Mouse (Mus musculus) spleen, adult 18-20 months (tissue): ENCODE data around the gene Agr3.

Source experiments
- DNase-seq, 2 experiments: peaks; one replicate each; pipeline ENCODE4 v3.0.0; 2022; ENCODE audit warnings: mixed read lengths in 2 of 2

The Agr3 gene

DNA sequence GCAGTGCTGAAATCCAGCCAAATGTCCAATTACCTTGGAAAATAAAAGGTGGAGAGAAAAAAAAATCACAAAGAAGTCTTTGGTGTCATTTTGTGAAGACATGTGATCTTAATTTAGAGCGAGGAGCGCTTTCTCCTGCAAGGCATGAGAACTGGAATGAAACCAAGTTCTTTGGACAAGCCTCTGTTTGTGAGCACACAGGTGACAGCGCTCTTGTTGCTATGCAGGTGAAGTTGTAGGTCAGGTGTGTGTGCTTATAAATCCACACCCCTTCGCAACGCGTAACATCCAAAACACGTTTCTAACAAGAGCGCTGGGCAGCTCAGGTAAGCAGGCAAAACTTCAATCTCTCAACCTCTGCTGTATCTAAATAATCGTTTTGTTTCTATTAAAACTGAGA lies at the start of gene Agr3:
TSS of gene Agr3 (plus strand) at position 219 of the 400 bp plus-strand sequence.
- DNase-seq = no peak

DNA sequence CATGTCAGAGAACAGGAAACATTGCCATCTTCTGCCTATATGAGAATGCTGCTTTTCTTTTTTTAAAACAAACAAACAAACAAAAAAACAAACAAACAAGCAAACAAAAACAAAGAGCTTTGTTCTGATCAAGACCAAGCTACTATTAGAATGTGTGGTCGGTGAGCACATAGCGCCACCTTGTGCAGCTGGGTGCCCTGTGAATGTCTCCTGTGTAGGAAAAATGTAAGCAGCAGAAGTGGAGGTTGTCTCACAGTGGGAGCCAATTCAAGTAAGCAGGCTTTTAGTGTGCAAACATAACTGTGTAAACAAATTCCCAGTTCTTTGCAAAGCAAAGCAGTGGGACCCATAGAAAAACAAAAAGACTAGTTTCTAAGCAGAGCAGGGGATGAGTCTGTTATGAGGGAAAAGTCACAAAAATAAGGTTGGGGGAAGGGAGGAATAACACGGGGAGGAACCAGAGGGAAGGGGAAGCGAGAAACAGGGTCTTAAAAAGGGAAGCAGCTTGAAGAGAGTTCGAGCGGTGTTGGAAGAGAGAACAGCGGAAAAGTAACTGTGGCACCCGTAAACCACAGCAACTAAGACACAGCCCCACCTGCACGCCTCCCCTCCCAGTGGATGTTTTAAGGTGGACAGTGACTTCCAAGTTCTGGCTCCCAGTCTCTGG lies 40.4 kb upstream of the Agr3 start:
- DNase-seq = peak in 1 of 2 experiments; percentile 13

DNA sequence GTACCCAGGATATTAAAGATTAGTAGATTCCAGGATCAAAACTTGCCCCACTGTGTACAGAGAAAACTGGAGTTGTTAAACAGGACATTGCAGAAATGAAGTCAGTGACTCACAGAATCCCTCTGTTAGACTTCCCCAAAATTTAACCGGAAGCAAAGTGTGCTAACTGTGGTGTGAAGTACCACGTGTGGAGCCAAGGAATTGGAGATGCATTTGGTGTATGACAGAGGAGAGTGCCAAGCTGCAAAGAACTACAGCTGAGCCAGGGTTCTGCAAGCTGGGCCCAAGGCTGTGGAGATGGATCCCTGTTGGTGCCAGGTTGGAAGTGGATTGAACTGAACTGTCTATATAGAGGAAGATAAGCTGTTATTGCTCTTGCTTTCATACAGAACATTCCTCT lies 36.0 kb upstream of the Agr3 start:
- DNase-seq = no peak

DNA sequence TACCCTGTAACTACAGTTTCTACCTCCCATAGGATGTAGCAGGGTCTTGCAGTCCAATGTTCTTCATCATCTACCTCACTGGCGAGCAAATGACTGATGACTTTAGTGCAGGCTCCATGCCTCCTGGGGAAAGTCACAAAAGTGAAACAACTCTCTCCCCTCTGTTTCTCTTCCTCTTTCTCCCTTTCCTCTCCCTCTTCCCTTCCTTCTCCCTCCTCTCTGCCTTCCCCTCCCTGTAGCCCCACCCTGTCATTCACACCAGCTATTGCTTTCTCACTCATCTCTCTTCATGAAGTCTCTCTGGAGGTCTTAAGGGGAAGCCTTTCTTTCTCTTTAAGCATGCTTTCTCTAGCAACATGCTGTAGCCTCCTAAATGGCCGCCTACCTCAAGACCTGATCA lies 34.7 kb upstream of the Agr3 start:
- no peak for DNase-seq

DNA sequence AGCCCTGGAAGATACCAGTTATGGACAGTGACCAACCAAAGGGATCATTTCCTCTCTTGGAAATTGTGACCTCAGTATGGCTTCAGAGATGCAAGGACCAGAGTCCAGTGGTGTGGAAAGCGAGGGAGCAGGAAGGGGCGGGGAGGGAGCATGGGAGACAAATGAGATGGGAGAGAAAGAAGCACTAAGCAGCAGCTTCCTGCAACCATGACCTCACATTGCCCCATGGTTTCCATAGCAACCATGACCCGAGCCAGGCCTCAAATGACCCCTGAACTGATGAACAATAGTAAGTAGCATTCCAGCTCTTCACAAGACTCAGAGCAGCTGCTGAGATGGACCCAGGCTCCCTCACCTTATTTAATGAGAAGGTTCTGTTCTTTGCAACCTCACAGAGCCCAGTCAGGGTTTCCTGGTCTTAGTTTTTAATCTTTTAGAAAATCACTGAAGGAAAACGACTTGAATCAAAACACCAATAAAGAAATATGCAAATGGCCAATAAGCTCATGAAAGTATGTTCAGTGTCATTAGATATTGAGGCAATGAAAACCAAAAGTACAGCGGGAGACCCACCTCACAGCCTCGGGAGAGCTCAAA lies 31.0 kb upstream of the Agr3 start:
- DNase-seq = no peak

DNA sequence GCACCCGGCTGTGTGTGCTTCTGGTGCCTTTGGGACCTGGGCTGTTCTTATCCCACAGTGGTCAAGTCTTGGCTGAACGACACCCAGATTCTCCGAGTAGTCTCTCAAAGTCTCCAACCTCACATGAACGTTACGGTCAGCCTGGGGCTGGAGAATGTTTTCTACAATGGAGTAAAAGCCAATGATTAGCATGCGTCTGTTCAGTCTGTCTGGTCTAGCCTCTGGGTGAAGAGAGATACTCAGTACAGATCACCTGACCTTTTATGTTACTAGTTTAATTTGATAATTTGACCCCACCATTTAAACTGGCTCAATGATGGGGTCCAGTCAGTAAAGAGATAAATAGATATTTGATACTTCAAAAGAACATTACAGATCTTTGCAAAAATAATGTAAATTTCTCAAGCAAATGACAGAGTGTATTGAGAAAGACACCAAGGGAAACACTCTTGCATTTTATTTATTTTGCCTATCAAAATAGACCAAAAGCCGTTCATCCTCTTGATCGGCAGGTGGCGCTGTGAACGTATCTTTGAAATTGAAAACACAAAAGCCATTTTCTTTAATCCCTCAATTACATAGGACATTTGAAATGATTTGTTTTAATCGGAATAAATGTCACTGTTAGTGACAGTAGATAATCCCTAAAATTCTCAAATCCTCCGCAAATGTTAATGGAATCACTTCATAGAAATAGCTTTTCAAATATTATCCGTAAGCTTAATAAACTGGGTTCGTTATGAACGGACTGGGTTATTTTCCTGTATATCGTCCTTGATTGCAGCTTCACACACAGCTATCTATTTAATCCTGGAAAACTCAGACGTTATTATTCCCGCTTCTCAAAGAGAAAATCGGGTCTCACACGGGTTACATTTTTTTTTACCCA lies 29.3 kb upstream of the Agr3 start:
- peak in 1 of 2 experiments; percentile 58 for DNase-seq

DNA sequence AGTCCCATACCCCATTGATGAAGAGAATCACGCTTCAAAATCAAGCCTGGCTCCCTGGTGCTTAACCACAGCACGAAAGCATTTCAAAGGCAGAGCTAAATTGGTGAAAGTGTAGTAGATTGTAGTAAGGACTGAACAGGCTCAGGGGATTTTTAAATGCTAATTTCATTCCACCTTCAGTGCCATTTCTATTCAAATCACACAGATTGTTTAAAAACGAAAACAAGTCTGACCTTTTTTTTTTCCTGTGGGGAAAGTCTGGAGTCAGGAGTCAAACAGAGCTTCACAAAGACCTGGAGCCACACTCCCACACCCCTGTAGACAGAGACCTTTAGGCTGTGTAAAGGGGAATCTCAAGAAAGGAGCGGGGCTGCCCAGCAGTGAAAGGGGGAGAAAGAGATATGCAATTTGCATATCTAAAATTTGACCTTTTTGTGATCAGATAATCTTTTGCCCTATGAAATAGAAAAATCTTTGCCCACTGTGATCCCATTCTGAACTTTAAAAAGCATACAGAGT lies 28.6 kb upstream of the Agr3 start:
- DNase-seq = no peak

DNA sequence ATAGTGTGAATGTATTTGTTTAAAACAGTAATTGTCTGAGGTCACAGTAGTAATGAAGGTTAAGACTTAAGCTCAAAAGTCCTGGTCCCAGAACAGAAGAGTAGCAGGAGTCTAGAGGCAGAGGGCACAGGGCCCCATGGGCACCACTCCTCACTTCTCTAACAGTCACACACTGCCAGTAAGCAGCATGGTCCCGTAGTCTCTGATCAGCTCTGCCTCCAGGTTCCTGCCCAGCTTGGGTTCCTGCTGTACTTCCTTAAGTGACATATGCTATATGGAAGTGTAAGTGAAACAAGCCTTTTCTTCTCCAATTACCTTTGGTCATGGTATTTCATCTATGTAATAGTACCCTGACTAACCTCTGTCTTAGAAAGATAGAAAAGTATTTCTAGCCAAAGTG lies 14.8 kb upstream of the Agr3 start:
- no peak for DNase-seq

DNA sequence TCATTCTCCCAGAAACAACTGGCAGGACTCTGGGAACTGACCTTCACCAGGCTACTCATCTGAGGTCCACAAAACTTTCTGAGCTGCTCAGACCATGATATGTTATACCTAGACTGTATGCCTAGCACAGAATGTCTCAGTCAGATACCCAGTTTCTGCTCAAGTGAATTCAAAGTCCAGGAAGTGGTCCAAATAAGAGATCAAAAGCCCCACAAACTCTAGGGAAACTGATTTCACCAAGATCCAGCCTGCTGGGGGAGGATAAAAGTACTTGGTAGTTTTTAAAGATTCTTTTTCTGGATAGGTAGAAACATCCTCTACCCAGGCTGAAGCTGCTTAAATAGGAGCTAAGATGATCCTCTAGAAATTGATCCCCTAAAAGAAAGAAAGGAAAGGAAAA lies 9.6 kb upstream of the Agr3 start:
- no peak for DNase-seq

DNA sequence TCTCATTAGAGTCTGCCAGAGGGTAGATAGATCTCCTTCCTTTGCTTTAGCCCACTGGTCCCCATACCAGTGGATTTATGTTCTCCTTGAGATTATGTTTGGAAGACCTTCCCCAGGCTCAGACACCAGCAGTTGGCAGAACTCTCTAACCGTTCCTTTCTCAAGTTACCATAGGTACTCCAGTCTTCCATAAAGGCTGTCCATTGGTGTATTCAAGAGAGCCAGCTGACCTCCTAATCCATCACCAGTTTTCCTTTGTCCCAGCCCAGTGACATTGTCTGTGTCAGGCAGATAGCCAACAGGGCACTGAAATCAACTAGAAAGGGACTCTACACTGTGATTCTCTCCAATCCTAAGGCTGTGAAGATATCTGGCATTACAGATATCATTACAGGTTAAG lies 9.0 kb upstream of the Agr3 start:
- DNase-seq = no peak

DNA sequence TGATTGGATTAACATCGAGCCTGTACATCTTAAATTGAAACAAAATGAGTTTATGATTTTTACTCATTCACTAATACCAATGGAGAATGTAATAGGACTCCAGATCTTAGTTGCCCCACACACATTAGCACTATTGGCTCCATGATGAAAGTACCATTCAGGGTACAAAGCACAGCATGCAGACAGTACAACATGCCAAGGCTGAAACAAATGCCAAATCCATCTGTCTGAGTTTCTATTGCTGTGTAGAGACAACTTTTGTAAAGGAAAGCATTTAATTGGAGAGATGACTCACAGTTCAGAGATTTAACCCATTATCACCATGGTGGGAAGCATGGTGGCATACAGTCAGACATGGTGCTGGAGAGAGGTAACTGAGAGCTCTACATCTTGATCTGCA lies 7.4 kb upstream of the Agr3 start:
- no peak for DNase-seq

DNA sequence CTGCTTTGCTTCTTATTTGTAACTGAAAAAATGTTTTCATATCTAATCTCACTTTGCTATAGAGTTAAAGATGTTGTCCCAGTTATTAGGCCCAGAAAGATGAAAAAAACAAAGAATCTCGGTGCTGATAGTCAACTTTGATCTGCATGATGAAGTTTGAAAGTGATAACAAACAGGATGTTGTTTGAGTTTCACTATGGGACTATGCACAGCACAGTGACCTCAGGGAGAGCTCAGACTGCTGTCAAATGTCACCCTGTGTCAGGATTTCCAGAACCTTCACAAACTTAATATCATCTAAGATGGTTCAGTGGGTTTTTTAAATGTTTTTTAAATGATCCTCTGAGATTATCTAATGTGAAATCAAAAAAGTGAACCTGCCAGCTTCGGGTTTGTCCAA lies 2.4 kb downstream of the Agr3 start:
- DNase-seq = no peak

DNA sequence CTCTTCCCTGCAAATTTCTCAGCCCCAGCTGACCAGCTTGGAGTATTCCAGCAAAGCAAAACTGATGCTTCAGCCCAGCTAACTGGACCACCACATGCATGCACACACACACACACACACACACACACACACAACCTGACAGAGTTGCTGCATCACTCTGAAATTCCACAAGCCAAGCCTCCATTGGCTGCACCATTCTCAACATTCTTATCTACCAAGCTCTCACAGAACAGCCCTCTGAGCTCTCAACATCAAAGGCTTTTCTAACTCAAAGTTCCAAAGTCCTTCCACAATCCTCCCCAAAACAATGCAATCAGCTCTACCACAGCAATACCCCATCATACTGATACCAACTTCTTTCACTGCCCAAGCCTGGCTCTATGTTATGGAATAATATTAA lies 7.4 kb downstream of the Agr3 start:
- DNase-seq = no peak

DNA sequence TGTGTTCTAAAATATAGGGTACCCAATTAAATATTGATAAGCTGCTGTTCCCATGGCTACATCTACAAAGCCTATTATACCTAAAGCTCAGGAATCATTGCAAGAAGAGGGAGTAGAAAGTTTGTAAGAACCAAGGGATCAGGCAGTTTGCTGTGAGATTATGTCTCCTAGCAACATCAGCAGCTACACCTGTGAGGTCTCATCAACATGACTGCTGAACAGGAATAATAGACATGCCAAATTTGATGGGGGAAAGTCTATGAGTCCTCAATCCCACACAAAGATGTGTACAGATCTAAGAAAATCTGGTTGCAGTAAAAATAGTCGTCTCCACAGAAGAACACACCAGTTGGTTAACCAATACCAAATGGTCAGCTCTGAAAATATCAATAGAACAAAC lies 26.3 kb downstream of the Agr3 start:
- DNase-seq = no peak

DNA sequence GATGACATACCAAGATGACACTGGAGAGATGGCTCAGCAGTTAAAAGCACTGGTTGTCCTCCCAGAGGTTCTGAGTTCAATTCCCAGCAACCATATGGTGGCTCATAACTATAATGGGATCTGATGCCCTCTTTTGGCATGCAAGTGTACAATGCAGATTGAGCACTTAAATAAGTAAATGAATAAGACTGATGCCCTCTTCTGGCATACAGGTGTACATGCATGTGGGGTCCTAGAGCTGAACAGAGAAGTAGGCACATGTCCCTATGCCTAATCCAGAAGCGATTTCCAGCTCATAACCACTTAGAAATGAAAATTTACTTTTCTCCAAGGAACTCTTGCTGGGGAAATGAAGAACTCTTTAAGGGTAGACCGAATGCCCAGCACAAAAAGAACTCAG lies 31.8 kb downstream of the Agr3 start:
- DNase-seq = no peak

DNA sequence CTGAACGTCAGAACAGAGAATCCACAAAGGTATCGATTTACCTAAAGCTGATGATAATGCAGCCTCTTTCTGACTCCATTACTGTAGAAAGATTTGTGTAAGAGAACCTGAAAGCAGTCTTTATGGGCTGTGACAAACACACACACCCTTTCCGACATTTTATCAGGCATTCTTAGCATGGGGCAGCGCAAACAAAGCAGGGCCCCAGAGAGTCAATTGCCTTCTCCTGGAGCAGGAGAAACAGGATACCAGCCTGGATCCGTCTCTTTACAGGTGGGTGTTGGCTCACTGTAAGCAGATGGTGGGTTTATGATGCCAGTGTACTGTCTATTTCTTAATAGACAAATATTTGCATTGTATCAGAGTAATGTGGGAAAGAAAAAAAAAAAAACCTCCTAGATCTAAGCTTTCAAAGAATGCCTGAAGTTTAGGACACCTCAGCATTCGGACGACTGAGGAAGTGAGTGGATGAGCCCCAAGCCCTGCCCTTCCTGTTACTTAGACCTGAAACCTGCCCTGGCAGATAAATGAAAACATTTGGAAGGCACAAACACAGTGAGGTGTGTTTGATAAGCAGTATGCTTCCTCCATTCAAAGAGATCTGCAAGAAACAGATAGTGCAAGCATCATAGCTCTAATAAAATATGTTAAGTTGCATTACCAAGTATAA lies 40.8 kb downstream of the Agr3 start:
- no peak for DNase-seq

DNA sequence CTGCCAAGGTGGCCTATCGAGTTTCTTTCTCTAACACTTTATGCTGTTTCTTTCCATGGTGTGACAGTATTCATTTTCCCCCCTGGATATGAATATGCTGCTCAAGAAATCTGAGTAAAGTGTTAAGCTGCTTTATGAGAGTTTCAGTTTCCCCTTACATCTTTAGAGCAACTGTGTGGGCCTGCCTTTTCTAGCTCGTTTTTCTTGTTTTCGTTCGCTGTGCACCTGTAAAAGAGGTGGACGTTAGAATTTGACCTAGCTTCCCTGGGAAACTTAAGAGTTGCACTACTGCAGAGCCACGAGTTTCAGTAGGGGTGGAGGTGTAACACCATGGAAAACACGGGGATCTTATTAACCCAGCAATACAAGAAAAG lies 41.3 kb downstream of the Agr3 start:
- DNase-seq = no peak

DNA sequence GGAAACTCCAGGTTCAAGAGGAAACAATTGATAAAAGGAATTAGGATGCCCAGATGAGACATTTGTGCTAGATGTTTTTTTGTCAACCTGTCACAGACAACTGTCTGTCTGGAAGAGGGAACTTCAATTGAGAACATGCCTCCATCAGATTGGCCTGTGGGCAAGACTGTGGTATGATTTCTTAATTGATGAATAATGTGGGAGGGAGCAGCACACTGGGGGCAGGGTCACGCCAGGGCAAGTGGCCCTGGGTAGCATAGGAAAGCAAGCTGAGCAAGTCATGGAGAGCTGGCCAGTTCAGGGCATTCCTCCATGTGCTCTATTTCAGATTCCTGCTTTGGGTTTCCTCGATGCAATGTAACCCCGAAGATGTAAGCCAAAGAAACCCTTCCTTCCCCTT lies 50.5 kb downstream of the Agr3 start:
- DNase-seq = no peak

DNA sequence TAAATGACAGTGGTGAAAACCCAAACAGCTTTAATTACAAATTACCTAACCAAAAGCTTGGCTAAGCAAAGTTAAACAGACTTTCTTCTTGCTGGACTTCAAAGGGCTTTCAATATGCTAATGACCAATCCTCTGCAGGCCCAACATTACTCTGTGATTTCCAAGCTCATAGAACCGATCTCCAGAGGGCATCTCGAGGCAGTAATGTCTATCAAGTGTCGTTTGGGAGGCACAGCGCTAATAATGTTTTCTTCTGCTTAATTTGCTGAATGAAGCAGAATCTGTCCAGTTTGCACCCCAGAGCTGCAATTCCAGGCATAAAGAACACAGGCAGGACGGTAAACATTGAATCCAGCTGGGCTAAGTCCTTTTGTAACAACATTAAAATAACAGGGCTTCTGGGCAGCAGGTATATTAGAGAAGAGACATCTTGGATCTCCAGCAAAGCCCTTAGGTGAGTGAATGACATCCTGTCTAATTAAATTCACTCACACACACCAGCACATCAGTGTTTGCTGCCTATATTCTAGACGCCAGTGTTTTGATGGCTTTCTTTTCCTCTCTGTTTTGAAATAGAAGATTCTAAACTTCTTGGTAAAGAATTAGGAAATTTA lies 52.3 kb downstream of the Agr3 start:
- DNase-seq = no peak

DNA sequence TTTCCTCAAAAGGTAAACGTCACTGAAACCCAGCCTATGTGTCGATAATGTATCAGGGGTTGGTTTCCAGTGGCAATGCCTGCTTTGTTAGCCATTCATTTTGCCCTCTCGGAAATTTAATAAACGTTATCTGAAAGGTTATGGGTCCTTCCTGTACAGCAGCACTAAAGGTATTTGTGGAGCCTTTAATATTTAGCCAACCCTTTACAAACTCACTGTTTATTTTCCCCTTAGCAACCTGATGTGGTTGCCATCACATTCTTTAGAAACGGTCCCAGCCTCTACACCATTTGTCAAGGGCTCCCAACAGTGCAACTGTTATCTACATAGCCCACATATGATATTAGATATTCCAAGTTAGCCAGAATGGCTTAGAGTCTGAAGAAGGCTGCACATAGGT lies 54.2 kb downstream of the Agr3 start:
- DNase-seq = no peak

DNA sequence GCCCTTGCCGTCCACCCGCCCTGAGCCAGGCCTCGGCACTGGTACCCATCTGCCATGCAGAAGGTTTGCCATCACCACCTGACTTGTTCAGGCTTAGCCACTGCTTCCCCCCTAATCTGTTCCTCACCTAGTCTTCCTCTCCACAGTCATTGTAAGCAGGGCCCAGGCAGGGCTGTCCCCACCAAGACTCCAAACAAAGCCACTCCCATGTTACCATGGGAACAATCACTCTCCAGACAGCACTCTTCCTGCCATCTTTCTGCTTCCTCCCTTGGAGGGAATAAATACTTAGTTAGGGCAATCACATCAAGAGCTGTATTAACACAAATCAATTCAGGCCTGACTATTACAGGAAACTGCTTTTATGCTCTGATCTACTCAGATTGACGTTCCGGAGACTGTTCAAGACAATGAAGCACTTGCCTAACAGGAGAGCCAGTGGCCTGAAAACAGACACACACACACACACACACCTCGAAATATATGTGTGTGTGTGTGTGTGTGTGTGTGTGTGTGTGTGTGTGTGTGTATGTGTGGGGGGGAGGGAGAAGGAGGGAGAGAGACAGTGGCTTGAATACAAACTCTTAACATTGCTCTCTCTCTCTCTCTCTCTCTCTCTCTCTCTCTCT lies 56.4 kb downstream of the Agr3 start:
- no peak for DNase-seq

DNA sequence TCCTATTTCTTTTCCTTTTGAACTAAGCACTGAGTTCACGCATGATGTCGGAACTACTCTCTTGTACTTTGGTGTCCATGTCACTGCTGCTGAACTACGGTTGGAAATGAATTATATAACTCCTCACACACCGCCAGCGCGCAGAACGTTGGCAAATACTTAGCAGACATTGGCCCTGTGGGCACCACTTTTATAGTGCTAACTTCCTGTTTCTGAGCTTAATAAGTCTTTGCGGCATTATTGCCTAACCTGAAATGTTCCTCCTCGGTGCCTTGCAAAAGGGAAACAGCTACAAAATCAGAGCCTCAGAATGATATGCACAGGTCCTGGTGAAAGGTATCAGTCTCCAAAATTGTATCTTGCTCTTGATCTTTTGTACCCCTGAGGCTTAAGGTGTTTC lies 58.1 kb downstream of the Agr3 start:
- DNase-seq = peak in 1 of 2 experiments; percentile 21
